Mouse (Mus musculus) T-helper 2 cell (primary cell): Measurements from ENCODE around the gene Farsa.
"Not testable (repeated sequence)": the region's sequence is repeated elsewhere in the genome, so short reads cannot be mapped to it uniquely, and the experiment has no call there.

Source experiments
- in situ Hi-C: fragments of 300-600 bp; cut with MboI, MseI; formaldehyde crosslinking; loops from one replicate; pipeline ENCODE4 v1.15.1; 2025; ENCODE audit warnings: high pct_unique_total_duplicates

The Farsa gene

DNA sequence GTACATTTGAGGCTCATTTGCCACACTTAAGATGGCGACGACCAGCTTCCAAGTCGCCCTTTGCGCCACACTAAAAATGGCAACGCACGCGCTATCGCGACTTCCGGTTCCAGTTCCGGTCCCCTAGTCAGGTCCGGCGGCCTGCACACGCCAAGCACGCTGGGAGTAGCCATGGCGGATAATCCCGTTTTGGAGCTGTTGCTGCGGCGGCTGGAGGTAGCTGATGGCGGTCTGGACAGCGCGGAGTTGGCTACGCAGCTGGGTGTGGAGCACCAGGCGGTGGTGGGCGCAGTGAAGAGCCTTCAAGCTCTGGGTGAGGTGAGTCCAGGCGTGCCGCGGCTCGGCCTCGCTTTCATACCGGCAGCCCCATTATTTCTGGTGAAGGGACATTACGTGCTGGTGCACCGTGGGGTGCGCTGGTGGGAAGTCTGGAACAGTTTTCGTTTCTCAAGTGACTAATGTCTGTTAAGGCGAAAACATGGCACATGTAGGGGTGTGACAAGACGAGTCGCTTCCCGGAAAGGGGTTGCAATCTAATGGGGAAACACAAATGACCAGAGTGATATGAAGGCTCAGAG is at the start of gene Farsa:
TSS of gene Farsa (plus strand) at position 126 of the 578 bp plus-strand sequence.
- in situ Hi-C loops: no loop called here

DNA sequence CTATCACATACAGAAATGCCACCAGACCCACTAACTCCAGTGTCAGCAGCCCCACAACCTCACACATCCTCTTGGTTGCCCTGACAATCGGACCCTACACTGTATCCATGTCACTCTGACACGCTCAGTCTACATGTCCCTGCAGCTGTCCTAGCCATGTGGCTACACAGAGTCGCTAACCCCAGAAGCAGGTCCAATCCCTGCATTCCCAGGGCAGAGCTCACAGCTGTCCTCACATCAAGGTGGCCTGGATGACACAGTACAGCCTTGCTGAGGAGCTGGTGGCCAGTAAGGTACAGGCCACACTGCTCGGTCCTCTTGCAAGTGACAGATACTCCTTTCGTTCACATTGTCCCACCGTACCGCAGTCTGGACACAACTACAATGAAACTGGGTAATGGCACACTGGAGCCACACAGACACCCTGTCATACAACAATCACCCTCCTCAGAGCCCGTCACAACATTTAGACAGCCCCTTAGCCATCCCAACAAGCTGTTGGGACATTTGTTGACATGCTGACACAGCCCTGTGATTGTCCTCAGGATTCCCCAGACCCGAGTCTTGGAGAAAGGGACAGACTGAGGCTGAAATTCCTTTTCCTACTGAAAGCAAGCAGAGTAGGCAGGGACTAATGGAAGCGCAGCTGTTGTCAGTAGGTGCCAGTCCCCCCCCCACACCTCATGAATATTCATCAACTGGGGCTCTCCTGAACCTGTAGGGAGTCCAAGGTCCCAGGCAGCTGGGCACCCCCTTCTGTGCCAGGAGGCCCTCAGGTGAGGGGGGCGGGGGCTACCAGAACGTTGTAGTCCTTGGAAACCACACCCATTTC is 47.5 kb upstream of the Farsa start:
- in situ Hi-C loops: no loop called here

DNA sequence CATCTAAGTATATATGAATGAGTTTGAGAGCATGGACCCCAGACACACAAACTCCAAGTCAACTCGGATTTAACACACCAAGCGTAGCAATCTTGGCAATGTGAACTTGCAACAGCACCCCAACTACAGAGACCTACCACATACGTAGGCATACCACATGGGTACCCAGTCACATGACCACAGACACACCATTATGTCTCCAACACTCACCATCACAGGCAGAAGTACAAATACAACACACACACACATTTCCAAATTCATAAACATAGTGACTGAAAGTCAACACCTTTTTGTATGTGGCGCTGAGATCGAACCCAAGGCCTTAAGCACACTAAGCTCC is 46.9 kb upstream of the Farsa start:
- in situ Hi-C loops: loop anchor here (5.0 kb wide), 1 partner anchor 103 kb away; no protein-coding TSS in a partner anchor

- in situ Hi-C loops: loop anchor here (5.0 kb wide), 1 partner anchor 104 kb away; no protein-coding TSS in a partner anchor
These were observed 45.9 kb upstream of the Farsa start for GRCm38 (mm10) chr8:84810896-84811295.

DNA sequence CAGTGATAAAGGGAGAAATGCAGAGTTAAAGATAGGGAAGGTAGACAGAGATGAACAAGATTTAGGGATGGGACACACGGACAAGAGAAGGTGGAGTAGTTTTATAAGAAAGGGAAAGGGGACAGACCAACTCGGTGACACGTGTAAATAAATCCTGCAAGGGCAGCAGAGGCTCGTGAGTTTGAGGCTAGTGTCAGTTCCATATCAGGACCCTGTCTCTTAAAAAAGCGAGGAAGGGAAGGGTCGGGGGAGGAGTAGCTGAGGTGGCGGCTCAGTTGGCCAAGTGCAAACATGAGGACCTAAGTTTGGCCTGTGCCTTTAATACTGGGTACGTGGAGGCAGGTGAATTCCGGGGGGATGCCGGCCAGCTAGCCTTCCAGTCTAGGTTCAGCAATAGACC is 45.5 kb upstream of the Farsa start:
- in situ Hi-C loops: loop anchor here (5.0 kb wide), 1 partner anchor 104 kb away; no protein-coding TSS in a partner anchor

GRCm38 (mm10) chr8:84813059-84813458 is 43.7 kb upstream of the Farsa start:
- in situ Hi-C loops: loop anchor here (5.0 kb wide), 1 partner anchor 106 kb away; no protein-coding TSS in a partner anchor

DNA sequence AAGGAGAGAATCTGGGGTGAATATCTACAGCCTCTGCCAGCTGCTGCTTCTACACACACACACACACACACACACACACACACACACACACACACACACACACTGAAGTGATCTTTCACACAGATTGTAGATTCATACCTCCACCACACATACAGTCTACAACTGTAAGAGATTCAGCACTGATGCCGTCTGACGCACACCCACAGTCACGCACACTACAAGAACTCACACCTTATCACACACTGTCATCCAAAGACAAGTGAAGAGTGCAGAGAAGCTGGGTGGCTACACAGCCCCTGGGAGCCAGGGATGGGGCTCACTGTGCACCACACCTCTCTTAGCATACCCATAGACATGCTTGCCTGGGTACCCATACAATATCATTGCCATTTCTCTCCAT is 43.0 kb upstream of the Farsa start:
- in situ Hi-C loops: loop anchor here (5.0 kb wide), 1 partner anchor 107 kb away; no protein-coding TSS in a partner anchor

GRCm38 (mm10) chr8:84814240-84814554 is 42.6 kb upstream of the Farsa start:
- in situ Hi-C loops: loop anchor here (5.0 kb wide), 1 partner anchor 107 kb away; no protein-coding TSS in a partner anchor

DNA sequence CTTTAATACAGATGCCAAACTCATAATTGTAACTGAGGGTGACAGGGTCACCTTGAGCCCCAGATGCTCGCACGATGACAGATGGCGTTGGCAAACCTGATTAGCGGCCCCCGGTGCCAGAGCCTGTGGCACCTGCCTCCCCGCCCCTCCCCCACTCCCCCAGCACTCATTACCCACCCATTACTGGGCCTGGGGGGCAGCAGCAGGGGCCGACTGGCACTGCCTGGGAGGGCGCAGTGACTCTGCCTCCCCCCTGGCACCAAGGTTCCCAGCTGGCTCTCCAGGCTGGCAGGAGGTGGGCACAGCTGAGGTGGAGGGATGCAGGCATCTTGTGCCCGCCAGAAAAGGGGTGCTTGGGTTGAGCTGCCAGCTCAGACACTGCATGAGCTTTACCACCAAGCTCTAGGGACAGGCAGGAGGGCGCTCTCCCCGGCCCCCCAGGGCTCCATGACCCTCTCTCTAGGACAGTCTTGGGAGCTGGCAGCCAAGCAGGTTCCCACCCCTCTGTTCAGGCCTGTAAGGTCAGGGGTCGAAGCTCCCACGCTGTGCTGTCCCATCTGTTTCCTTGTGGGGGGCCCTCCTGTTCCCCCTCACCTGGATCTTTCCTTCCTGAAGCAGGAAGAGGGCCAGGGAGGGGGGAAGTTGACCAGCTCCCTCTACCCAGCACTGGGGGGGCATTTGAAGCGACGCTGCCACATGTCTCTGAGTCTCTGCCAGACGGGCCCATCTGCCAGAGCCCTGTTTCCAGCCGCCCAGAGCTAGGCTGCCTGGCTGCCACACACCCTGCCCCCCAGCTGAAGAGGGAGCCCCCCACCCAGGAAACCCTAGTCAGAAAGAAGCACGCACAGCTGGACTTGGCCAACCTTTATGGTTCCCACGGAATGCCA is 42.0 kb upstream of the Farsa start:
- in situ Hi-C loops: loop anchor here (5.0 kb wide), 1 partner anchor 107 kb away; no protein-coding TSS in a partner anchor

DNA sequence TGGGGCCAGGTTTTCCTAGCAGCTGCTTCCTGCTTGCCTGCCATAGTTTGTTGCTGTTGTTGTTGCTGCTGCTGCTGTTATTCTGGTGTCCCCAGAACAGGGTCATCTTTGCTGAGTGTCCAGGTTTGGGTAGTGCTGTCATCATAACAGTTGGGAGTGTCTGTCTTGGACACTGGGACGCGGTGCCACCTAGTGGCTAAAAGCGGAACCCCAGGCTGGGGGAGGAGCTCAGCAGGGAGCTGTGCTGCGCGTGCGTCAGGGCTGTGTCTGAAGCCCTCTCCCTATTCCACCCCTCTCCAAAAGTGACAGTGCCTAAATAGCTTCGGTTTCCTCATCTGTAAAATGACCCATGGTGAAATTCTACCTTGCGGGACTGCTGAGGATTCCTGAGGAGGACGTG is 41.2 kb upstream of the Farsa start:
- in situ Hi-C loops: no loop called here

- in situ Hi-C loops: no loop called here
These were observed 40.7 kb upstream of the Farsa start for GRCm38 (mm10) chr8:84816117-84816516.

GRCm38 (mm10) chr8:84822723-84823122 is 34.1 kb upstream of the Farsa start, which contains the start of gene Dand5:
Gene Dand5, minus strand, starts transcription at chr8:84822823.
- in situ Hi-C loops: no loop called here

GRCm38 (mm10) chr8:84823653-84824052 is 33.1 kb upstream of the Farsa start:
- in situ Hi-C loops: no loop called here

GRCm38 (mm10) chr8:84825636-84826035 is 31.2 kb upstream of the Farsa start:
- in situ Hi-C loops: no loop called here

DNA sequence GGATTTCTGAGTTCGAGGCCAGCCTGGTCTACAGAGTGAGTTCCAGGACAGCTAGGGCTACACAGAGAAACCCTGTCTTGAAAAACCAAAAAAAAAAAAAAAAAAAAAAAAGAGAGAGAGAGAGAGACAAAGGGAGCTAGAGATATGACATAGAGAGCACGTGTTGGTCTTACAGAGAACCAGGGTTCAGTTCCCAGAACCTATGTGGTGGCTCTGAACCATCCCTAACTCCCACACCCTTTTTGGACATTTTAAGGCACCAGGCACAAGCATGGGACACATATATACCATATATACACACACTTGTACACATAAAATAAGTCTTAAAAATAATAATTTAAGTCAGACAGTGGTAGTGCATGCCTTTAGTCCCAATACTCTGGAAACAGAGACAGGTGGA is 30.3 kb upstream of the Farsa start:
- in situ Hi-C loops: not testable (repeated sequence)

- in situ Hi-C loops: no loop called here
These were observed 25.3 kb upstream of the Farsa start, which contains the start of gene Gadd45gip1 for GRCm38 (mm10) chr8:84831490-84831889. Gene Gadd45gip1, plus strand, starts transcription at chr8:84831522.

DNA sequence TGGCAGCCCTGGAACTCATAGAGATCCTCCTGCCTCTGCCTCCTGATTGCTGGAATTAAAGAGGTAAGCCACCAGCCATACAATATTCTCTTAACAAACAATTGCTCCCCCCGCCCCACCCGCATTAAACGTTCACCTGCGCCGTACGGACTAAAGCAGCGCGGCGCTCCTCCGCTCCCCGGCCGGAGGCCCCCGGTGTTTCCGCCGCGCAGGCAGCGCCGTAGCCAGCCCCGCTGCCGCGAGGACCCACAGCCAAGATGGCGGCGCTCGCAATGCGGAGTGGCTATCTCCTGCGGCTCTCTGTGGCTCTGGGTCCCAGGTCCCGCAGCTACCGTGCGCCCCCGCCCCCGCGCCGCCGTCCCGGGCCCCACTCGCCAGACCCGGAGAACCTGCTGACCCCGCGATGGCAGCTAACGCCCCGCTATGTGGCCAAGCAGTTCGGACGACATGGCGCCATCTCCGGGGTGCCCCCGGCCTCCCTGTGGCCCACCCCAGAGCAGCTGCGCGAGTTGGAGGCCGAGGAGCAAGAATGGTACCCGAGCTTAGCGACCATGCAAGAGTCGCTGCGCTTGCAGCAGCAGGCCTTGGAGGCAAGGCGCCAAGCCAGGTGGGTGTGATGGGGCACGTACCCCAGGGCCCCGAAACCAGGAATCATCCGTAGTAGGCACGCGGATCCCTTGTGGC is 24.6 kb upstream of the Farsa start:
- in situ Hi-C loops: no loop called here

DNA sequence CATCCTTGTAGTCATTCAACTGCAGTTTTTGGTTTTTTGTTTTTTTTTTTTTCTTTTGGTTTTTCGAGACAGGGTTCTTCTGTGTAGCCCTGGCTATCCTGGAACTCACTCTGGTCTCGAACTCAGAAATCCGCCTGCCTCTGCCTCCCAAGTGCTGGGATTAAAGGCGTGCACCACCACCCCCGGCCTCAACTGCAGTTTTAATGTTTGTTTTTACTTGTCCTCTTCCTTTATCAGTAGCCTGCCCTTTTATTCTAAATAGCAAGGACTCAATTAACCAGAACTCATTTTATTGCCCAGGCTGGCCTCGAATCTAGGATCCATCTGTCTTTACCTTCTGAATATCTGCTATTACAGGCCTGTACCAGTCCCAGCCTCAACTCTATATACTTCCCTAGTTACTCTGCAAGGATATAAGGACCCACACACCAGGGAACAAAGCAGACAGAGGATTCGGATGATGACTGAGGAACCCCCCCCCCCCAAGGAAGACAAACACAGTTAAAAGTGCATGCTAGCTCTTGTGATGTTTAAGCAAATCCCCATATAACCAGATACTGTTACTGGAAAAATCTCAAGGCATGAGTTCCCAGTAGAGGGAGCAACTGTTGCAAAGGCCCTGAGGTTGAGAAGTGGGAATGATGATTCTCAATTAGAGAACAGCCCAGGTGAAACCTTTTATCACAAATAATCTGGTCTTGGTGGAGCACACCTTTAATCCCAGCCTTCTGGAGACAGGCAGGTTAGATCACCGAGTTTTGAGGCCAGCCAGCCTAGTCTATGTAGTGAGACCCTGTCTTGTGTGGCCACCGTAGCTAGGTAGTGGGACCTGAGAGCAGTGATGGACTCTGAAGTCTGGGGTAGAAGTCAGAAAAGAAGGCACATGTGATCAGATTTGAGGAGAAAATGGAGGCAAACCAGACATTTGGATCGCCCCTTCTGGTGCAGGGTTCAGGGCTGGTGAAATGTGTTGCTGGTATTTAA is 23.7 kb upstream of the Farsa start:
- in situ Hi-C loops: no loop called here

DNA sequence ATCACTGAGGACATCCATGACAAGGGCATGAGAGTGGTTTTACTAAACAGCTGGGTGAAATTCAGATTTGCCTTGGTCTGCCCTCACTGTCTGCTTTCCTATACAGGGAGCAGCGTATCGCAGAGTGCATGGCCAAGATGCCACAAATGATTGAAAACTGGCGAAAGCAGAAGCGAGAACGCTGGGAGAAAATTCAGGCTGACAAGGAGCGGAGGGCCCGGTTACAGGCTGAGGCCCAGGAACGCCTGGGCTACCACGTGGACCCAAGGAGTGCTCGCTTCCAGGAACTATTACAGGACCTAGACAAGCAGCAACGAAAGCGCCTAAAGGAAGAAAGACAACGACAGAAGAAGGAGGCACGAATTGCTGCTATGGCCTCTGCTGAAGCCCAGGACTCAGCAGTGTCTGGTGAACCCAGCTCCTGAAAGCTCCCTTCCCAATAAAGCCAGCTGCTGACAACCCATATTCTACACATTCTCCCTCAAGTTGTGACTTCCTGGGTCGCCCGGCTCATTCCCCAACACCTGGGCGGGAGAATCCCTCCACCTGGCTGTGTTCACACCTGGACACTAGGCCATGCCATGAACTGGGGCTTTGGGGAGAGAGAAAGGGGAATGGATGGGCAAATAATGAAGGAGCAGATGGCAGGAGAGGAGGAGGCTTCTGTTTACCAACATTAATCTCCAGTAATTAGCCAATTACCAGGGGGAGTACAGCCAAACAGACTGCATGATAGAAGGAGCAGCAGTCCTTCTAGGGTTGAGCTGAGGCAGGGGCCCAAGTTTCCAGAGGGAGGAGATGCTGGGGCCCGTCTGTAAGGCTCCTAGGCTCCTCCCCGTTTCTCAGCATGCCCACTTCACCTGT is 22.6 kb upstream of the Farsa start:
- in situ Hi-C loops: no loop called here
